Mouse (Mus musculus): ENCODE results near the gene 4930507D05Rik. TPM values are rescaled to one million over a fixed set of nuclear protein-coding genes. Genes with fewer than 3 reads are reported as not detected.
"Not testable (repeated sequence)": the region's sequence is repeated elsewhere in the genome, so short reads cannot be mapped to it uniquely, and the experiment has no call there.

Gene 4930507D05Rik
- total RNA-seq, 1 experiment, result 1.5 TPM

- no peak overlapping the region for H3K27ac ChIP-seq (ENCODE audit: insufficient read depth, low read depth, low read length, poor library complexity, severe bottlenecking)
- no peaks in the 10 kb centered on the region for H3K9me3 ChIP-seq (ENCODE audit: control insufficient read depth, insufficient read depth, low read depth, low read length)
- in situ Hi-C loops (cut with MboI; ENCODE audit: low sequenced_read_pairs in 2 of 2, unreplicated experiment in 2 of 2), result no loop called here
- peaks cover 5% of the 10 kb centered on the region in 2 experiments; a peak in 3 of 4 replicates for H3K4me1 ChIP-seq (ENCODE audit: control insufficient read depth in 2 of 2, insufficient read depth in 2 of 2, low read length in 2 of 2, poor library complexity in 1 of 2)
- H3K36me3 ChIP-seq (ENCODE audit: control insufficient read depth, insufficient read depth, low read length, poor library complexity, severe bottlenecking), result peaks cover 3% of the 10 kb centered on the region; the same call in 1 of the 2 replicates
- H3K4me3 ChIP-seq (ENCODE audit: insufficient read depth in 1 of 2, low read depth in 1 of 2, low read length in 2 of 2, poor library complexity in 1 of 2, severe bottlenecking in 1 of 2), result peak overlapping the region in 1 of 2 experiments; percentile 34; a peak in 2 of 4 replicates
- H3K9ac ChIP-seq (ENCODE audit: insufficient read depth, low read depth, low read length, poor library complexity, severe bottlenecking), result peak overlapping the region; percentile 48; the same call in 1 of the 2 replicates
- no peak for DNase-seq (ENCODE audit: low read depth, low spot score)
- TF ChIP-seq MAFK (IDR thresholded peaks at IDR 0.05; ENCODE audit: insufficient read depth, low read depth, low read length) (no peak), HCFC1 (IDR thresholded peaks at IDR 0.05; ENCODE audit: borderline replicate concordance, insufficient read depth, low read length) (no peak), ZNF384 (IDR thresholded peaks at IDR 0.05; ENCODE audit: low read depth, low read length) (no peak), ZC3H11A (IDR thresholded peaks at IDR 0.05; ENCODE audit: borderline replicate concordance, low read depth, low read length) (no peak), CHD2 (IDR thresholded peaks at IDR 0.05; ENCODE audit: low read depth, low read length) (no peak)
Observed at GRCm38 (mm10) chr10:62481108-62481852, 32.0 kb downstream of the 4930507D05Rik start.

DNA sequence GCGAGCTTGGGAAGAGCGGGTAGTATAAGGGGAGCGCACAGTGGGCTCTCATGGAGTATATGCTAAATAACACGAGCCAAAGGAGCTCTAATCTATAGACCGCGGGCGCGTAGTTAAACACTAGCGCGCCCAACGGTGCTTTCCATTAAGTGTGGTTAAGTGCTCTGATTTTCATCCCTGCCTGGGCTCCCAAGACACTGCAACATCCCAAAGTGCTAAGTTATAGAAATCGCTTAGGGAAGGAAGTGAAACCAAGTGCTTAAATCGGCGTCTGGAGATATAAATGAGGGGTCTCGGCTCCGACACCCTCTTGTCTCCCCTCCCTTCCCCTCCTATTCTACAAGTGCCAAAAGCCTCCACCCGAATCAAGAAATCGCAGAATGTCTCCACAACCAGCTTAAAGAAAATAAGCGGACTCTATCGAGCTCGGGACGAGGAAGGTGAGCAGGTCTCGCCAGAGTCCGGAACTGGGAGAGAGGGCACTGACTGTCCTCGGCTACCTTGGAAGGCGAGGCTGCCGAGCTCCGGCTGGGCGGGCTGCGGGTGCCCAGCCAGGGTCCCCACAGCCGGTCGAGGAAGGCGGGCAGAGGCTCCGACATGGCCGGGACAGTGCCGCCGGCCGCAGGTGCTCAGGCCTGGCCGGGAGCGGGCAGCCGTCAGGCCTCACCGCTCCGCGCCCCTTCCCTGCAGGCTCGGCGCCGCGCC lies 36.7 kb downstream of the 4930507D05Rik start:
- no peak for TF ChIP-seq ZNF384 (IDR thresholded peaks at IDR 0.05; ENCODE audit: low read depth, low read length)
- TF ChIP-seq HCFC1 (IDR thresholded peaks at IDR 0.05; ENCODE audit: borderline replicate concordance, insufficient read depth, low read length), result no peak
- TF ChIP-seq MAFK (IDR thresholded peaks at IDR 0.05; ENCODE audit: insufficient read depth, low read depth, low read length), result no peak
- TF ChIP-seq ZC3H11A (IDR thresholded peaks at IDR 0.05; ENCODE audit: borderline replicate concordance, low read depth, low read length), result no peak

GRCm38 (mm10) chr10:62486618-62487415 lies 37.5 kb downstream of the 4930507D05Rik start, which contains the start of gene Vps26a:
Gene Vps26a, minus strand, starts transcription at chr10:62486805.
- Histone ChIP-seq H3K36me3 (ENCODE audit: control insufficient read depth, insufficient read depth, low read length, poor library complexity, severe bottlenecking) (no peaks in the 10 kb centered on the region), H3K9me3 (ENCODE audit: control insufficient read depth, insufficient read depth, low read depth, low read length) (no peaks in the 10 kb centered on the region), H3K4me1 (ENCODE audit: control insufficient read depth in 2 of 2, insufficient read depth in 2 of 2, low read length in 2 of 2, poor library complexity in 1 of 2) (peaks cover 0 to 2% of the 10 kb centered on the region in 2 experiments; a peak in 3 of 4 replicates), H3K9ac (ENCODE audit: insufficient read depth, low read depth, low read length, poor library complexity, severe bottlenecking) (peak within 1 kb of the TSS; percentile 84), H3K4me3 (ENCODE audit: insufficient read depth in 1 of 2, low read depth in 1 of 2, low read length in 2 of 2, poor library complexity in 1 of 2, severe bottlenecking in 1 of 2) (peak within 1 kb of the TSS; percentile 93 to 94), H3K27ac (ENCODE audit: insufficient read depth, low read depth, low read length, poor library complexity, severe bottlenecking) (peak within 1 kb of the TSS; percentile 67)
- in situ Hi-C loops (cut with MboI; ENCODE audit: low sequenced_read_pairs in 2 of 2, unreplicated experiment in 2 of 2), result no loop called here
- peak; percentile 99 for DNase-seq (ENCODE audit: low read depth, low spot score)
- TF ChIP-seq HCFC1 (IDR thresholded peaks at IDR 0.05; ENCODE audit: borderline replicate concordance, insufficient read depth, low read length) (no peak), ZC3H11A (IDR thresholded peaks at IDR 0.05; ENCODE audit: borderline replicate concordance, low read depth, low read length) (no peak), CHD2 (IDR thresholded peaks at IDR 0.05; ENCODE audit: low read depth, low read length) (no peak), ZNF384 (IDR thresholded peaks at IDR 0.05; ENCODE audit: low read depth, low read length) (no peak), MAFK (IDR thresholded peaks at IDR 0.05; ENCODE audit: insufficient read depth, low read depth, low read length) (0 out of 2 replicates have a peak, but pooled peaks have one; percentile 6)

More for the DNA sequence above, 36.7 kb downstream of the 4930507D05Rik start:
- Histone ChIP-seq H3K36me3 (ENCODE audit: control insufficient read depth, insufficient read depth, low read length, poor library complexity, severe bottlenecking) (no peaks in the 10 kb centered on the region), H3K4me3 (ENCODE audit: insufficient read depth in 1 of 2, low read depth in 1 of 2, low read length in 2 of 2, poor library complexity in 1 of 2, severe bottlenecking in 1 of 2) (peak overlapping the region; percentile 90 to 93), H3K9ac (ENCODE audit: insufficient read depth, low read depth, low read length, poor library complexity, severe bottlenecking) (peak overlapping the region; percentile 84), H3K27ac (ENCODE audit: insufficient read depth, low read depth, low read length, poor library complexity, severe bottlenecking) (peak overlapping the region; percentile 67), H3K9me3 (ENCODE audit: control insufficient read depth, insufficient read depth, low read depth, low read length) (no peaks in the 10 kb centered on the region), H3K4me1 (ENCODE audit: control insufficient read depth in 2 of 2, insufficient read depth in 2 of 2, low read length in 2 of 2, poor library complexity in 1 of 2) (peaks cover 0 to 2% of the 10 kb centered on the region in 2 experiments; a peak in 2 of 4 replicates)
- DNase-seq (ENCODE audit: low read depth, low spot score), result no peak
- in situ Hi-C loops (cut with MboI; ENCODE audit: low sequenced_read_pairs in 2 of 2, unreplicated experiment in 2 of 2), result no loop called here

DNA sequence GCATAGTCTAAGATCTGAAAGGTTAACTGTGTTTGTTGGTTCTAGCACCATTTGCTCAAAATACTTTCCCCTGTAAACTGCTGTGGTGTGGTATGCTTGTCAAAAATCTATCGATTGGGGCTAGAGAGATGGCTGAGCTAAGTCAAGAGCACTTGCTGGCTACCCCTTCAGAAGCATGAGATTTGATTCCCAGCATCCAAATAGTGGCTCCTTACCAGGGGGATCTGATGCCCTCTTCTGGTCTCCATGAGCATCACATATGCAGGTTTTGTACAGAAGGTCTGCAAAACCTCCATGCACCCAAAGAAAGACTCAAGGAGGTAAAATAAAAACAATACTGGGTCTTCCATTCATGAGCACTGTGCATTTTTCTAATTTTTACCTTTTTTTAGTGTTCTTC lies 39.0 kb downstream of the 4930507D05Rik start:
- in situ Hi-C loops (cut with MboI; ENCODE audit: low sequenced_read_pairs in 2 of 2, unreplicated experiment in 2 of 2), result no loop called here

DNA sequence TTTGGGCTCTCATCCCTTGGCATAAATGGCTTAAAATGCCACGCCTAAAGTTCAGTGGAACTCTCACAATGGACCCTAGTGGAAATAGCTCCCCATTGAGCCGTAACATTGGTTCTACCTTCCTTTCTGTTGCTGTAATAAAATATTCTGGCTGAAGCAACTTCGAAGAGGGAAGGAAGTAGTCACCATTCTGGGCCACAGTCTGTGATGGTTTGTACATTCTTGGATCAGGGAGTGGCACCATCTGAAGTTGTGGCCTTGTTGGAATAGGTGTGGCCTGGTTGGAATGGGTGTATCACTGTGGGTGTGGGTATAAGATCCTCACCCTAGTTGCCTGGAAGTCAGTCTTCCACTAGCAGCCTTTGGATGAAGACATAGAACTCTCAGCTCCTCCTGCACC lies 42.4 kb downstream of the 4930507D05Rik start:
- H3K4me3 ChIP-seq (ENCODE audit: insufficient read depth in 1 of 2, low read depth in 1 of 2, low read length in 2 of 2, poor library complexity in 1 of 2, severe bottlenecking in 1 of 2); H3K4me1 ChIP-seq (ENCODE audit: control insufficient read depth in 2 of 2, insufficient read depth in 2 of 2, low read length in 2 of 2, poor library complexity in 1 of 2); H3K9ac ChIP-seq (ENCODE audit: insufficient read depth, low read depth, low read length, poor library complexity, severe bottlenecking); H3K27ac ChIP-seq (ENCODE audit: insufficient read depth, low read depth, low read length, poor library complexity, severe bottlenecking); H3K36me3 ChIP-seq (ENCODE audit: control insufficient read depth, insufficient read depth, low read length, poor library complexity, severe bottlenecking); in situ Hi-C loops (cut with MboI; ENCODE audit: low sequenced_read_pairs in 2 of 2, unreplicated experiment in 2 of 2); DNase-seq (ENCODE audit: low read depth, low spot score); H3K9me3 ChIP-seq (ENCODE audit: control insufficient read depth, insufficient read depth, low read depth, low read length): not testable (repeated sequence)

More for the DNA sequence above, 39.0 kb downstream of the 4930507D05Rik start:
- Histone ChIP-seq H3K36me3 (ENCODE audit: control insufficient read depth, insufficient read depth, low read length, poor library complexity, severe bottlenecking) (no peaks in the 10 kb centered on the region), H3K9ac (ENCODE audit: insufficient read depth, low read depth, low read length, poor library complexity, severe bottlenecking) (no peak overlapping the region), H3K9me3 (ENCODE audit: control insufficient read depth, insufficient read depth, low read depth, low read length) (no peaks in the 10 kb centered on the region), H3K27ac (ENCODE audit: insufficient read depth, low read depth, low read length, poor library complexity, severe bottlenecking) (no peak overlapping the region), H3K4me3 (ENCODE audit: insufficient read depth in 1 of 2, low read depth in 1 of 2, low read length in 2 of 2, poor library complexity in 1 of 2, severe bottlenecking in 1 of 2) (no peak overlapping the region), H3K4me1 (ENCODE audit: control insufficient read depth in 2 of 2, insufficient read depth in 2 of 2, low read length in 2 of 2, poor library complexity in 1 of 2) (peaks cover 0 to 2% of the 10 kb centered on the region in 2 experiments; a peak in 3 of 4 replicates)
- TF ChIP-seq CHD2 (IDR thresholded peaks at IDR 0.05; ENCODE audit: low read depth, low read length) (no peak), ZC3H11A (IDR thresholded peaks at IDR 0.05; ENCODE audit: borderline replicate concordance, low read depth, low read length) (no peak; the same call in 1 of the 2 replicates), MAFK (IDR thresholded peaks at IDR 0.05; ENCODE audit: insufficient read depth, low read depth, low read length) (no peak), ZNF384 (IDR thresholded peaks at IDR 0.05; ENCODE audit: low read depth, low read length) (no peak), HCFC1 (IDR thresholded peaks at IDR 0.05; ENCODE audit: borderline replicate concordance, insufficient read depth, low read length) (no peak)
- DNase-seq (ENCODE audit: low read depth, low spot score), result no peak

Data from ES-E14 (cell line).